Mouse (Mus musculus) kidney, adult 2 months (tissue): Measurements from ENCODE around the gene Sh2d4b.

Source experiments
- CTCF ChIP-seq: fragments of 200-500 bp; conservative IDR thresholded peaks from 2 replicates; pipeline ENCODE4 v1.5.1; 2011; ENCODE audit warnings: low read depth, mild to moderate bottlenecking, control low read depth, low read length, moderate library complexity, mixed read lengths; ENCODE audit not compliant: insufficient read depth, insufficient read length
- POLR2A ChIP-seq: fragments of 200-500 bp; IDR thresholded peaks from one replicate; pipeline ENCODE4 v1.6.1; 2011; ENCODE audit warnings: low read depth, low read length, control low read depth

- TF ChIP-seq CTCF: no peak
- TF ChIP-seq POLR2A: no peak
Observed at GRCm38 (mm10) chr14:40891506-40891905, 1.6 kb downstream of the Sh2d4b start.
